Mouse (Mus musculus) CH12.LX (cell line): ENCODE results near the gene Rpl21. TPM values are rescaled to one million over a fixed set of nuclear protein-coding genes. Genes with fewer than 3 reads are reported as not detected.

Source experiments
- DNase-seq: peaks from one replicate; pipeline ENCODE4 v3.0.0-alpha.2; 2013; ENCODE audit errors: extremely low read depth
- H3K27ac ChIP-seq: 2 replicates; pipeline ENCODE4 v1.5.1; 2012; ENCODE audit warnings: low read depth, mild to moderate bottlenecking, control low read depth, moderate library complexity; ENCODE audit not compliant: insufficient read depth
- H3K27me3 ChIP-seq: replicated peaks from 2 replicates; pipeline ENCODE3; 2012; ENCODE audit warnings: inconsistent platforms
- H3K36me3 ChIP-seq, 2 experiments: replicated peaks in 1 of 2; 2 replicates each; pipeline versions ENCODE3 to v1.6.1; 2012; ENCODE audit warnings: inconsistent platforms in 1 of 2, low read length in 1 of 2, mild to moderate bottlenecking in 1 of 2, mixed read lengths in 1 of 2, moderate library complexity in 1 of 2; ENCODE audit not compliant: control insufficient read depth in 1 of 2, insufficient read depth in 1 of 2
- H3K4me1 ChIP-seq, 2 experiments: 2 replicates each; pipeline ENCODE4 v1.6.1; 2012; ENCODE audit warnings: inconsistent platforms in 1 of 2, moderate library complexity in 1 of 2; ENCODE audit not compliant: insufficient read depth in 2 of 2, control insufficient read depth in 1 of 2
- H3K4me2 ChIP-seq: 2 replicates; pipeline ENCODE4 v1.6.1; 2012; ENCODE audit warnings: low read depth, mild to moderate bottlenecking, control low read depth; ENCODE audit not compliant: poor library complexity, insufficient read depth, severe bottlenecking
- H3K4me3 ChIP-seq, 3 experiments: fragments of 150-350 bp in 1 of 3; sonication (generic) in 1 of 3; replicated peaks in 1 of 3; 2 replicates each; pipeline versions ENCODE3 to v1.5.1; 2011 to 2012; ENCODE audit warnings: low read depth in 2 of 3, low read length in 2 of 3, mild to moderate bottlenecking in 2 of 3, moderate library complexity in 2 of 3, control low read depth in 1 of 3, improper control_type of control experiment in 1 of 3, inconsistent platforms in 1 of 3, mixed read lengths in 1 of 3; ENCODE audit not compliant: poor library complexity in 1 of 3
- H3K79me2 ChIP-seq: replicated peaks from 2 replicates; pipeline ENCODE4 v1.6.1; 2012; ENCODE audit warnings: mild to moderate bottlenecking, moderate library complexity; ENCODE audit not compliant: control insufficient read depth, poor library complexity, insufficient read depth, severe bottlenecking; ENCODE audit errors: extremely low read depth
- H3K9ac ChIP-seq: 2 replicates; pipeline ENCODE4 v1.6.1; 2012; ENCODE audit warnings: low read depth, mild to moderate bottlenecking, control low read depth, moderate library complexity; ENCODE audit not compliant: insufficient read depth
- H3K9me3 ChIP-seq: replicated peaks from 2 replicates; pipeline ENCODE3; 2012; ENCODE audit warnings: low read length, inconsistent platforms, mixed read lengths
- CHD1 ChIP-seq: IDR thresholded peaks from 2 replicates; pipeline ENCODE4 v1.6.1; 2012; ENCODE audit warnings: low read depth, low read length, improper control_type of control experiment, inconsistent platforms
- CHD2 ChIP-seq: IDR thresholded peaks from 2 replicates; pipeline ENCODE4 v1.6.1; 2011; ENCODE audit warnings: low read length, improper control_type of control experiment
- EP300 ChIP-seq: IDR thresholded peaks from 2 replicates; pipeline ENCODE4 v1.6.1; 2011; ENCODE audit warnings: low read length, improper control_type of control experiment
- ETS1 ChIP-seq: conservative IDR thresholded peaks from 2 replicates; pipeline ENCODE4 v1.6.1; 2012; ENCODE audit warnings: low read depth, mild to moderate bottlenecking, inconsistent platforms, low read length, improper control_type of control experiment, moderate library complexity
- GABPA ChIP-seq: IDR thresholded peaks from 2 replicates; pipeline ENCODE4 v1.6.1; 2012; ENCODE audit warnings: low read depth, low read length, improper control_type of control experiment, inconsistent platforms; ENCODE audit not compliant: insufficient replicate concordance
- JUN ChIP-seq: IDR thresholded peaks from 2 replicates; pipeline ENCODE4 v1.6.1; 2011; ENCODE audit warnings: low read depth, mild to moderate bottlenecking, low read length, improper control_type of control experiment, moderate library complexity; ENCODE audit not compliant: insufficient read depth
- JUND ChIP-seq: conservative IDR thresholded peaks from 2 replicates; pipeline ENCODE4 v1.6.1; 2011; ENCODE audit warnings: low read depth, low read length, improper control_type of control experiment
- MAFK ChIP-seq: IDR thresholded peaks from 2 replicates; pipeline ENCODE4 v1.6.1; 2011; ENCODE audit warnings: low read length, improper control_type of control experiment; ENCODE audit not compliant: insufficient replicate concordance
- MAX ChIP-seq: IDR thresholded peaks from 2 replicates; pipeline ENCODE4 v1.6.1; 2011; ENCODE audit warnings: low read length, improper control_type of control experiment
- MAZ ChIP-seq: IDR thresholded peaks from 2 replicates; pipeline ENCODE4 v1.6.1; 2012; ENCODE audit warnings: low read depth, mild to moderate bottlenecking, inconsistent platforms, low read length, improper control_type of control experiment, moderate library complexity
- MEF2A ChIP-seq: IDR thresholded peaks from 2 replicates; pipeline ENCODE4 v1.6.1; 2014; ENCODE audit warnings: low read depth, mild to moderate bottlenecking, inconsistent platforms, low read length, improper control_type of control experiment, borderline replicate concordance
- MXI1 ChIP-seq: IDR thresholded peaks from 2 replicates; pipeline ENCODE4 v1.6.1; 2011; ENCODE audit warnings: mild to moderate bottlenecking, low read depth, low read length, improper control_type of control experiment
- NELFE ChIP-seq: IDR thresholded peaks from 2 replicates; pipeline ENCODE4 v1.6.1; 2011; ENCODE audit warnings: low read depth, low read length, improper control_type of control experiment
- NRF1 ChIP-seq: IDR thresholded peaks from 2 replicates; pipeline ENCODE4 v1.6.1; 2014; ENCODE audit warnings: low read depth, mild to moderate bottlenecking, inconsistent platforms, low read length, improper control_type of control experiment, moderate library complexity
- POLR2A ChIP-seq: IDR thresholded peaks from 2 replicates; pipeline ENCODE4 v1.6.1; 2011; ENCODE audit warnings: low read depth, mild to moderate bottlenecking, improper control_type of control experiment, low read length
- POLR2AphosphoS2 ChIP-seq: IDR thresholded peaks from 2 replicates; pipeline ENCODE4 v1.6.1; 2011; ENCODE audit warnings: low read depth, low read length, improper control_type of control experiment
- RAD21 ChIP-seq: IDR thresholded peaks from 2 replicates; pipeline ENCODE4 v1.6.1; 2011; ENCODE audit warnings: low read depth, mild to moderate bottlenecking, low read length, improper control_type of control experiment, moderate library complexity
- RCOR1 ChIP-seq: conservative IDR thresholded peaks from 2 replicates; pipeline ENCODE4 v1.6.1; 2012; ENCODE audit warnings: low read depth, mild to moderate bottlenecking, inconsistent platforms, low read length, improper control_type of control experiment
- SIN3A ChIP-seq: IDR thresholded peaks from 2 replicates; pipeline ENCODE4 v1.6.1; 2012; ENCODE audit warnings: low read length, improper control_type of control experiment, inconsistent platforms
- TCF12 ChIP-seq: IDR thresholded peaks from 2 replicates; pipeline ENCODE4 v1.6.1; 2014; ENCODE audit warnings: low read depth, mild to moderate bottlenecking, inconsistent platforms, low read length, improper control_type of control experiment
- UBTF ChIP-seq: IDR thresholded peaks from 2 replicates; pipeline ENCODE4 v1.6.1; 2012; ENCODE audit warnings: low read depth, mild to moderate bottlenecking, inconsistent platforms, low read length, improper control_type of control experiment, moderate library complexity
- USF2 ChIP-seq: conservative IDR thresholded peaks from 2 replicates; pipeline ENCODE4 v1.6.1; 2011; ENCODE audit warnings: low read depth, low read length, improper control_type of control experiment
- ZC3H11A ChIP-seq: IDR thresholded peaks from 2 replicates; pipeline ENCODE4 v1.6.1; 2012; ENCODE audit warnings: low read depth, mild to moderate bottlenecking, inconsistent platforms, low read length, improper control_type of control experiment
- dilution Hi-C: fragments of 300-500 bp; cut with MboI; formaldehyde crosslinking; loops from 2 replicates; pipeline ENCODE4 v1.14.3; 2020; ENCODE audit warnings: low sequenced_read_pairs; ENCODE audit not compliant: extremely low pct_unique_long_range_greater_than_20kb, extremely low pct_ligation_motif_present
- in situ Hi-C: fragments of 300-500 bp; cut with MboI; formaldehyde crosslinking; loops from 3 replicates; pipeline ENCODE4 v1.14.3; 2019; ENCODE audit warnings: low sequenced_read_pairs, low pct_ligation_motif_present, low pct_unique_long_range_greater_than_20kb, mixed read lengths
- polyA plus RNA-seq: library from polyadenylated mRNA; unstranded; fragments of >175 nt; gene quantifications from 2 replicates; pipeline ENCODE4 v1.2.1, GENCODE M21; 2012; ENCODE audit warnings: low read depth; ENCODE audit not compliant: insufficient read length
- total RNA-seq, 2 experiments: library from RNA; depleted of rRNA; stranded (reverse); fragments of 300-350 nt in 1 of 2; fragments of >200 nt in 1 of 2; gene quantifications; 2 replicates each; pipeline ENCODE4 v1.2.3; 2012 to 2014

Rpl21 gene
- total and polyA plus RNA-seq, 3 experiments = 300 to 1,240 (median 716) TPM

GRCm38 (mm10) chr5:146809951-146810350 is 22.7 kb upstream of the Rpl21 start:
- H3K4me2 ChIP-seq = no peak overlapping the region
- no peak overlapping the region for H3K27ac ChIP-seq
- peaks cover 3% of the 10 kb centered on the region for H3K9me3 ChIP-seq
- no peak overlapping the region for H3K4me3 ChIP-seq
- dilution Hi-C loops = no loop called here
- no peak for DNase-seq
- peaks cover 0 to 20% of the 10 kb centered on the region in 2 experiments; a peak in 2 of 4 replicates for H3K4me1 ChIP-seq
- in situ Hi-C loops = no loop called here
- H3K79me2 ChIP-seq = no peaks in the 10 kb centered on the region
- H3K9ac ChIP-seq = no peak overlapping the region
- no peaks in the 10 kb centered on the region for H3K27me3 ChIP-seq
- TF ChIP-seq RCOR1 (no peak), NRF1 (no peak), POLR2AphosphoS2 (no peak), MEF2A (no peak), RAD21 (no peak), UBTF (no peak), MAX (no peak), CHD2 (no peak), NELFE (no peak), CHD1 (no peak)
- TF ChIP-seq, all 38 proteins: peak for 0
- H3K36me3 ChIP-seq = no peaks in the 10 kb centered on the region

DNA sequence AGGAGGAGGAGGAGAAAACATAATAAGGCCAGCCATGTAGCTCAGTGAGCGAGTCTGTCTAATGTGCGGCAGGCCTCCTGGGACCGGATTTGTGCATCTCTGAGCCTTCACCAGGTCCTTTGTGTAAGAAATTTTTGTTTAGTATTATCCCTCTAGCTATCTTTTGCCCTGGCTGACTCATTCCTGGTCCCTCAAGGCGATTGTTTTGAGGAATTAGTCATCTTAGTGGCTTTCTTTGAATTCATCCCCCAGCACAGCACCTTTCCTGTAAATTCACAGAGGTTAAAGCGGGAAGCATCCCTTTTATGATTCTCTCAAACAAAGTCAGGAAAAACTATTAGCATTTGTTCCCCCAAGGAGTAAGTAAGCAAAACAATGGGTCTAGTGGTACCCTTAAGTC is 19.8 kb upstream of the Rpl21 start:
- Histone ChIP-seq H3K27ac (no peak overlapping the region), H3K9ac (no peak overlapping the region), H3K4me1 (no peaks in the 10 kb centered on the region), H3K36me3 (no peaks in the 10 kb centered on the region), H3K4me2 (no peak overlapping the region), H3K79me2 (no peaks in the 10 kb centered on the region), H3K9me3 (peaks cover 5% of the 10 kb centered on the region), H3K4me3 (no peak overlapping the region), H3K27me3 (no peaks in the 10 kb centered on the region)
- TF ChIP-seq CHD2 (no peak), TCF12 (no peak), JUND (no peak), MAZ (no peak), CHD1 (no peak), GABPA (no peak), ETS1 (no peak), MXI1 (no peak), POLR2AphosphoS2 (no peak), EP300 (no peak), ZC3H11A (no peak), POLR2A (no peak), NRF1 (no peak), MAFK (no peak), SIN3A (no peak), JUN (no peak), USF2 (no peak)
- DNase-seq = no peak
- dilution Hi-C loops = no loop called here
- in situ Hi-C loops = no loop called here
